Mouse (Mus musculus) hematopoietic multipotent progenitor cell, adult 10-12 weeks (in vitro differentiated cells): ENCODE results near the gene Gpbp1l1. TPM values are rescaled to one million over a fixed set of nuclear protein-coding genes. Genes with fewer than 3 reads are reported as not detected.

Experiments used
- polyA plus RNA-seq: library from polyadenylated mRNA; stranded (reverse); fragments of >175 nt; gene quantifications from 2 replicates; pipeline ENCODE4 v1.2.3, GENCODE M21; 2012; ENCODE audit warnings: low replicate concordance

Gene Gpbp1l1
- 32.1 and 56.5 TPM in 2 replicates for polyA plus RNA-seq

GRCm38 (mm10) chr4:116557306-116558121 lies at the start of gene Gpbp1l1:
TSS of gene Gpbp1l1 (plus strand) at chr4:116557658.

GRCm38 (mm10) chr4:116555413-116556300 lies 1.8 kb upstream of the Gpbp1l1 start, which contains the start of gene Tmem69:
TSS of gene Tmem69 (minus strand) at chr4:116555936.

GRCm38 (mm10) chr4:116596379-116596778 lies 38.9 kb downstream of the Gpbp1l1 start, which contains the start of gene Ccdc17:
TSS of gene Ccdc17 (plus strand) at chr4:116596654.

GRCm38 (mm10) chr4:116627722-116628662 lies 70.5 kb downstream of the Gpbp1l1 start, which contains the start of gene Nasp:
TSS of gene Nasp (minus strand) at chr4:116627941.

Other genes with a start within 250 kb of the Gpbp1l1 start
- gene Mast2, start 93.5 kb upstream of the Gpbp1l1 start, polyA plus RNA-seq: 31.5 and 46.9 TPM in 2 replicates
- 1.3 and 2.6 TPM in 2 replicates for gene Ipp, start 50.1 kb upstream of the Gpbp1l1 start, polyA plus RNA-seq
- gene Tmem69, start 1.7 kb upstream of the Gpbp1l1 start, polyA plus RNA-seq: 0.73 and 3.1 TPM in 2 replicates
- gene Ccdc17, start 39.0 kb downstream of the Gpbp1l1 start, polyA plus RNA-seq: 5.2 and 5.3 TPM in 2 replicates
- gene Nasp, start 70.3 kb downstream of the Gpbp1l1 start, polyA plus RNA-seq: 0.47 and 15.0 TPM in 2 replicates
- gene Akr1a1, start 94.0 kb downstream of the Gpbp1l1 start, polyA plus RNA-seq: 114 and 200 TPM in 2 replicates
- gene Prdx1, start 127.9 kb downstream of the Gpbp1l1 start, polyA plus RNA-seq: 2.7 and 20.5 TPM in 2 replicates
- gene Mmachc, start 150.7 kb downstream of the Gpbp1l1 start, polyA plus RNA-seq: 0.35 and 1.0 TPM in 2 replicates
- gene Ccdc163, start 150.9 kb downstream of the Gpbp1l1 start, polyA plus RNA-seq: 1.2 and 5.7 TPM in 2 replicates
- gene Tesk2, start 163.3 kb downstream of the Gpbp1l1 start, polyA plus RNA-seq: 3.9 and 9.9 TPM in 2 replicates
- gene Toe1, start 250.0 kb downstream of the Gpbp1l1 start, polyA plus RNA-seq: 2.3 and 5.9 TPM in 2 replicates